Mouse (Mus musculus) embryo, embryonic 9.5 days (tissue): Measurements from ENCODE around the gene Zfp354a.
"Not testable (repeated sequence)": the region's sequence is repeated elsewhere in the genome, so short reads cannot be mapped to it uniquely, and the experiment has no call there.

Experiments used
- DNase-seq: peaks from one replicate; pipeline ENCODE4 v3.0.0-alpha.2; 2017; ENCODE audit errors: extremely low spot score

Zfp354a gene

GRCm38 (mm10) chr11:51059151-51059571 lies at the start of gene Zfp354a:
Gene Zfp354a (plus strand): TSS chr11:51059257.
- peak; percentile 91 for DNase-seq

- no peak for DNase-seq
Observed at GRCm38 (mm10) chr11:51011821-51012220, 47.2 kb upstream of the Zfp354a start.

GRCm38 (mm10) chr11:51013936-51014335 lies 45.1 kb upstream of the Zfp354a start, which contains the start of gene Olfr54:
Gene Olfr54 (plus strand): TSS chr11:51014236.
- DNase-seq = no peak

GRCm38 (mm10) chr11:51016341-51016740 lies 42.7 kb upstream of the Zfp354a start:
- no peak for DNase-seq

- not testable (repeated sequence) for DNase-seq
Observed at GRCm38 (mm10) chr11:51026811-51027210, 32.2 kb upstream of the Zfp354a start.

- DNase-seq = not testable (repeated sequence)
Observed at GRCm38 (mm10) chr11:51029381-51029780, 29.7 kb upstream of the Zfp354a start.

GRCm38 (mm10) chr11:51030225-51030624 lies 28.8 kb upstream of the Zfp354a start:
- no peak for DNase-seq

GRCm38 (mm10) chr11:51032851-51033250 lies 26.2 kb upstream of the Zfp354a start:
- DNase-seq = peak; percentile 55

GRCm38 (mm10) chr11:51034141-51034540 lies 24.9 kb upstream of the Zfp354a start:
- not testable (repeated sequence) for DNase-seq

GRCm38 (mm10) chr11:51035951-51036350 lies 23.1 kb upstream of the Zfp354a start:
- no peak for DNase-seq

GRCm38 (mm10) chr11:51044776-51045175 lies 14.3 kb upstream of the Zfp354a start:
- not testable (repeated sequence) for DNase-seq

GRCm38 (mm10) chr11:51047809-51048208 lies 11.2 kb upstream of the Zfp354a start, which contains the start of gene Olfr1375:
Gene Olfr1375 (plus strand): TSS chr11:51048109.
- DNase-seq = not testable (repeated sequence)

GRCm38 (mm10) chr11:51051678-51052077 lies 7.4 kb upstream of the Zfp354a start:
- no peak for DNase-seq

GRCm38 (mm10) chr11:51053230-51053629 lies 5.8 kb upstream of the Zfp354a start:
- DNase-seq = peak; percentile 22

GRCm38 (mm10) chr11:51059640-51060039 lies 583 bp downstream of the Zfp354a start:
- no peak for DNase-seq

GRCm38 (mm10) chr11:51060981-51061380 lies 1.9 kb downstream of the Zfp354a start:
- no peak for DNase-seq

- no peak for DNase-seq
Observed at GRCm38 (mm10) chr11:51063276-51063675, 4.2 kb downstream of the Zfp354a start.

- DNase-seq = no peak
Observed at GRCm38 (mm10) chr11:51063841-51064240, 4.8 kb downstream of the Zfp354a start.

GRCm38 (mm10) chr11:51084527-51084926 lies 25.5 kb downstream of the Zfp354a start:
- DNase-seq = no peak

GRCm38 (mm10) chr11:51085269-51085668 lies 26.2 kb downstream of the Zfp354a start:
- DNase-seq = no peak

GRCm38 (mm10) chr11:51107261-51107660 lies 48.2 kb downstream of the Zfp354a start:
- no peak for DNase-seq

GRCm38 (mm10) chr11:51110621-51111020 lies 51.6 kb downstream of the Zfp354a start:
- no peak for DNase-seq
